Mouse (Mus musculus): ENCODE data around the gene Mov10l1. TPM values are rescaled to one million over a fixed set of nuclear protein-coding genes. Genes with fewer than 3 reads are reported as not detected.

The Mov10l1 gene
- total RNA-seq (2021), result not detected
- not detected in 2 replicates for polyA plus RNA-seq (2012; rRNA removed)
- long read RNA-seq, result 0 reads

DNA sequence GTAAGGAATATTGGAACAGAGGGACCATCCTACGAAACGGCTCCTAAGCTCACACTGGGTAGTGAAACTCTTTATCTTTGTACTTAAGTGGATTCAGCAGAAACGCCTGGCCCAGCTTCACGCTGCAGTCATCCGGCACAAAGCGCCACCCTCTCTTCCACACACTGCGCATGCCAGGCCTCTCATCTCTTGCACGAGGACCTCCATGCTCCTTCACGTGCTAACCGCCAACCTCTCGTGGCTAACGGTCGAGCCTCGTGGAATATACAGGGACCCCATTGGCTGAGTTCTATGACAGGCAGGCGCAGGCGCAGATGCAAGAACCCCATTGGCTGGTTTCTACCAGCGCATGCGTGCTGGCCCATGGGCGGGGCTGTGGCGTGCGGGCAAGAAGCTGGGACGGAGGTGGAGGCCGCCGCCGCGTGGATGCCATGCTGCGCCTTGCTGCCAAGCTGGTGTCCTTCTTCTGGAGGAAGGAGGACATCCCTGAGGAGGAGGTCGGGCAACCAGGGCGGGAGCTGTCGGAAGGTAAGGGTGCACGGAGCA, at the start of gene Mov10l1:
Mov10l1 (plus strand) TSS at position 376 of the 546 bp plus-strand sequence.
- DNase-seq, result no peak

GRCm38 (mm10) chr15:88934141-88934540, 48.6 kb upstream of the Mov10l1 start:
- no peak for DNase-seq

DNA sequence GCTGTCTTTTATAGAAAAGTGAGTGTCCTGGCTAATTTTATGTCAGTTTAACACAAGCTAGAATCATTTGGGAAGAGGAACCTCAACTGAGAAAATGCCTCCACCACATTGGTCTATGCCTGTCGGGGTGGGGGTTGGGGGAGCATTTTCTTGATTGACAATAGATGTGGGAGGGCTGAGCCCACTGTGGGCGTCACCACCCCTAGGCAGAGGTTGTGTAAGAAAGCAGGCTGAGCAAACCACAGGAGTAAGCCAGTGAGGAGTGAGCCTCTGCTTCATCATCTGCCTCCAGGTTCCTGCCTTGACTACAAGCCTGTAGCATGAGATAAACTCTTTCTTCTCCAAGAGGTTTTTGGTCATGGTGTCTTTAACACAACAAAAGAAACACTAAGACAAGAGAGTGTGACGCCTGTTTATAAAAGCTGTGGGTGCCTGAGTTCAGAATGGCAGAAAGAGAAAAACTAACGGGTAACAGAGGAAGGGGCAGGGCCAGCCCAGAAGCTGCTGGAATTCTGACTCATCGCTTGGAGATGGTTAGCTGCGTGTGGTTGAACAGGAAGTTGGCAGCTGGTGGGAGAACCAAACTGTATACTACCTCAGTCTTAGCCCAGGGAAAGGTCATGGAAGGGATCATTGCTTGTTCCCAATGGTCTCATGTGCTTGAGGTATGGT, 46.0 kb upstream of the Mov10l1 start:
- DNase-seq, result no peak

GRCm38 (mm10) chr15:88937291-88937650, 45.4 kb upstream of the Mov10l1 start:
- no peak for DNase-seq

DNA sequence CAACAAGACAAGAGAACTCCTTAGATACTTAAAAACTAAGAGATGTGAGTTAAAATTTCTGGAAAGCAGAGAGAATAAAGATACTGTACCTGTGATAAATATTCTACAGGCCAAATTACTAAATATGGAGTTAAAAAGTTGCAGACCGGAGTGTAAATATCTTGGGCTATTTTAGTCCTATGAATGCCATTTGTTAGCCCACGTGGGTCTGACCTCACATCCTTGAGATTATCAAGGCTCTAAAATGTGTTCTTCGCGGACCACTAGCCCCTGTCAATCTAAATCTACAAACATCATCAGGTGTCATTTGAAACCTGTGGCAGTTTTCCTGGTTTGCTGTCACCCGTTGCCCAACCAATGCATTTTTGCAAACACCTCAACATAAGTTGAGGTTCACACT, 39.9 kb upstream of the Mov10l1 start:
- DNase-seq, result no peak

DNA sequence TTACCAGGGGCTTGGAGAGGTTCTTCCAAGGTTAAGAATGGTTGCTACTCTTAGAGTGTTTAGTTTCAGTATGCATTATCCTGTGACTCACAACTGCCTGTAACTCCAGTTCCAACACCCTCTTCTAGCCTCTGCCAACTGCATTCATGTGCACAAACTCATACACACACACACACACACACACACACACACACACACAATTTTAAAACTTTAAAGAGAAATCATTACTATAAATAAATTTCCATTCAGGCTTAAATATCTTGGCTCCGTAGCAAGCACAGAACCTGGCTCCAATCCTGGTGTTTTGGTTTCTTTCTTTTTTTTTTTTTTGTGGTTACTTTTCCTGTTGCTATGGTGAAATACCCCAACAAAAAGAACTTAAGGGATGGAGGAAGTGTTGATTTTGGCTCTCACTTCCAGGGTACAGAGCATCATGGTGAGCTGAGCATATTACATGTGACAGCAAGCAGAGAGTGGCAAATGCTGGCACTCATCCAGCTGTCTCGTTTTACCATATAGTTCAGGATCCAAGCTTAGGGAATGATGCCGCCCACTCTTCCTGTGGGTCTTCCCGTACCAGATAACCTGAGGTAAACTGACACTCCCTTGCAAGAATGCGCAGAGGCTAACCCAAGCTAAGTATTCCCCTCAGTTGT, 38.7 kb upstream of the Mov10l1 start:
- DNase-seq, result no peak

GRCm38 (mm10) chr15:88946851-88947250, 35.9 kb upstream of the Mov10l1 start:
- DNase-seq, result peak; percentile 65

DNA sequence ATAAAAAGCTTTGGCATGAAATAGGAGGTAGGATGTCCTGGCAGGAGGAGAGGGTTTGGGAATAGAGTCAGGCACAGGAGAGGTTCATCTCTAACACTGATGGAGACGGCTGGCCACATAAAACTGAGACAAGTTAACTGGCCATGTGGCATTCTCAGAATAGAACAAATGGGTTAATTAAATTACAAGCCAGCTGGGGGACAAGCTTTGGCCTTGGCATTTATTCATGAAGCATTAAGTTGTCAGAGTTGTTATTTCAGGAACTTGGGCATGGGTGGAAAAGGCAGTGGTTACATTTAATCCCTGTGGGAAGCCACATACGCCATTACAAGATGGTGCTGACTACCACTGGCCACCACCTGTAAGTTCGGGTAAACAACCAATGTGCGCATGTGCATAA, 31.5 kb upstream of the Mov10l1 start:
- peak; percentile 29 for DNase-seq

- peak; percentile 28 for DNase-seq
Measured at GRCm38 (mm10) chr15:88954368-88955072, 28.2 kb upstream of the Mov10l1 start, which contains the start of gene Ttll8. Ttll8 (minus strand) TSS chr15:88954418.

GRCm38 (mm10) chr15:88955342-88955741, 27.4 kb upstream of the Mov10l1 start:
- DNase-seq, result no peak

- DNase-seq, result no peak
Measured at GRCm38 (mm10) chr15:88957522-88957921, 25.2 kb upstream of the Mov10l1 start.

DNA sequence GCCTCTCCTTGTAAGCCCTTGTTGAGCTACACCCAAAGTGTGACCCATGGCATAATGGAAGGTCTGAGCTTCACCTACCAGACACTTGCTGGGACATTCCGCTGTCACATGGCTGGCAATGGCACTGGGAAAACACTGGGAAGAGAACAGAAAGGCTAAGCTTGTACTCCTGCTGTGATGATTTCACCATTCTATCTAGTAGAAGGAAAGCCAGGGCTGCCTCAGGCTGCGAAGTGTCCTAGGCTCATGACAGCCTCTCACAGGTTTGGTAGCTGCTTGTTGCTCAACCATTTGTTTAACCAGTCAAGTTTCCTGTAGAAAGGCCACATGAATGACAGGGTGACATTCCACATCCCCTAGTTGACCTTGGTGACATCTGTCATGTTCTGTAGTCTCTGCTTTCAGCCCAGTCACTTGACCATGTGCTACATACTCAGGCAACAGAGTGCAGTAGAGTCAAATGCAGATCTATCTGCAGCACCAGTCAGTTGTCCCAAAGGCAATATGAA, 18.6 kb upstream of the Mov10l1 start:
- no peak for DNase-seq

DNA sequence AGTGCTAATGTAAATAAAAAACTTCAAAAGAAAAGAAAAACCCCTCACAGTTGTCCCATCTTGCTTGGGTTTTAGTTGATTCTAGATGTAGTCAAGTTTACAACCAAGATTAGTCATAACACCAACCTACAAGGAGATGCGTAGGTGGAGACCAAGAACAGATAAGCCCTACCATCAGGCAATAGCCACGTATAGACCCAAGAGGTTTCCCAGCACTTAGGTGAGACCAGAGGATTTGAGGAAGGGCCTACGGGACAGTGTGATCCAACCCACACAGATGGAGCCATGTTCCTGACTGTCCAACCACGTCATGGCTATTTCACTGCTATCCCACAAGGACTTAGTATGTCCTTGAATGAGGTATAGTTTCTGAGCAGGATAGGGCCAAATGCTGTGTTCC, 10.4 kb upstream of the Mov10l1 start:
- DNase-seq, result no peak

DNA sequence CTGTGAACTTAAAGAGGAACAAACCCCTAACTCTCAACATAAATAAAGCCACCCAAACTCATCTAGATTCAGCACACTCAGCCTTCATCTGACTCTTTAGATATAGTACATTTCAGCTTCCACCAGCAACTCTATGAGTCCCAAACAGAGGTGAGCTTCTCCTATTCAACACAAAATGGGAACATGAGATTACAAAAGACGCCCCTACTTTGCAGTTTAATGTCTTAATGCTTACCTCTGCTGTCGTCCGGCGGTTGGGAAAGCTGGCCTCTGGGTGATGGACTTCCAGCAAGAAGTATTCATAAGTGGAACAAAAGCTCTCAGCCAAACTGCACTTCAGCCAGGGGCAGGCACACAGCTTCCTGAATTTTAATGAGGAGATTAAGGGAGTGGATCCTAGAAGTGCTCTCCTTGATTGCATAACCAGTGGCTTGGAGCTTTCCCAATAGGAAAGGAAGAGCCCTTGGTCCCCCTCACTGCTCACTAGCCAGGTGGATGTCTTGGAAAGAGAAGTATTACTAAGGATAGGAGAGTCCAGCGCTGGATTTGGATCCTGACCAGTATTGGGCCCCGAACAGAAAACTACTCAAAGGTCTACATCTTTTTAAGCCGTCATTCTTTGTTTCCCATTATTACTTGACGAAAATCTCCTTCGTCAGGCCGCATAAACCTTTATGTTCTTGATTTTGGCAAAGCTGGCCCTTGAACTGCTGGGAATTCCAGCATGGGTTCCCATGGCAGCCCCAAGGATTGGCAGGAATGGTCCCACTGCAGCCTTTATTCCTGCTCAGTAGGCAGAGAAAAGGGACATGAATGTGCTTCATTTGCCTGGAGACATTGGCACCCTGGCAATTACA, 4.2 kb upstream of the Mov10l1 start, which contains the start of gene Mlc1:
Mlc1 (minus strand) TSS at position 727 of the 857 bp plus-strand sequence.
- no peak for DNase-seq

GRCm38 (mm10) chr15:88979138-88979446, 3.6 kb upstream of the Mov10l1 start:
- DNase-seq, result no peak

DNA sequence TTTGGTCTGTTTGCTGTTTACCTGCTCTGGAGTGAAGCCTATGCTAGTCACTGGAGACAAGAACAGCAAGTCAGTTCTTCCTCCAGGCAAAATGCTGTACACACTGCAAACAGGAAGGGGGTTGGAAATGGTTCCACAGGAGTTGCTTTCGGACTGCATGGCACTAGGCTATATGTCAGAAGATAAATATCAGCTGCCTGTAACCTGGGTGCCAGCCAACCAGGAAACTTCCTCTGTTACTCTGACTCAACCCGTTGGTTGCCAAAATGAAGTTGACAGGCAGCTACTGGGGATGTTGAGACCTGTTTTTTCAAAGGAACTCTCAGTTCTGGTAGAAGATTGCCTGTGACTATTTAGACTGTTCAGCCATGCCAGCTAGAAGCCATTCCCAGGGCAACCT, 6.5 kb downstream of the Mov10l1 start:
- DNase-seq, result no peak

- DNase-seq, result no peak
Measured at GRCm38 (mm10) chr15:88998636-88999035, 15.9 kb downstream of the Mov10l1 start.

GRCm38 (mm10) chr15:88999124-88999523, 16.4 kb downstream of the Mov10l1 start:
- DNase-seq, result peak; percentile 10

DNA sequence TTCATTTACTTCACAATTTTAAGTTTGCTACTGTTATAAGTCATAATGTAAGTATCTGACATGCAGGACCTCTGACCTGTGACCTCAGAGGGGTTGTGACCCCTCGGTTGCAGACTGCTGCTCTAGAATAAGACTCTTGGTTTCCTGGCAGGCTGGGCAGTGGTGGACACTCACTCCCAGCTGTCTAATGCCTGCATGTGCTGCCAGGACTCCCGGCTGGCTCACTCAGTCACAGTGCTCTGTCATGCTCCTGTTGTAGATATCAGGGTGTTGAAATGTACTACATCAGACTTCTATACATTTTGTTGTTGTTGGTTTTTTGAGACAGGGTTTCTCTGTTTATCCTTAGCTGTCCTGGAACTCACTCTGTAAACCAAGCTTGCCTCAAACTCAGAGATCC, 17.7 kb downstream of the Mov10l1 start:
- DNase-seq, result no peak

- no peak for DNase-seq
Measured at GRCm38 (mm10) chr15:89001245-89001644, 18.5 kb downstream of the Mov10l1 start.

- no peak for DNase-seq
Measured at GRCm38 (mm10) chr15:89007002-89007401, 24.3 kb downstream of the Mov10l1 start.

GRCm38 (mm10) chr15:89007781-89008180, 25.1 kb downstream of the Mov10l1 start:
- DNase-seq, result no peak

Data from adrenal gland, adult 2 months (tissue).